ENCODE assay signal across 19 mouse cellular contexts in genomic region chr1:38502797-38503196, GRCm38 (mm10).
DNase-seq lines count a peak whose midpoint lies in the region; ATAC-seq and TF ChIP-seq lines count a peak whose summit lies in the region.
"Had no signal": no experiment of that assay in that cellular context is flagged by ENCODE, and none has a peak within 500 bp of the region (broad histone marks: within the 10 kb centered on the region; RNA-seq: fewer than 3 reads in every experiment).

No protein-coding gene starts in this region.

- H3K4me3 ChIP-seq in forebrain, embryonic 12.5 days (replicated peaks) = no peak overlapping the region
- H3K4me3 ChIP-seq in forebrain, embryonic 10.5 days = no peak overlapping the region
- no peak overlapping the region for H3K4me3 ChIP-seq in left cerebral cortex, adult 2 months
- H3K4me3 ChIP-seq in midbrain, embryonic 12.5 days = no peak overlapping the region
- no peak overlapping the region for H3K4me3 ChIP-seq in neural tube, embryonic 15.5 days (replicated peaks)
- H3K4me3 ChIP-seq: gastrocnemius, adult 2 months; heart, adult 2 months; limb, embryonic 12.5 days; liver, embryonic 15.5 days had no signal

- WGBS in forebrain, embryonic 12.5 days = 39% methylated on average over 7 of the region's 7 CpGs
- 57% methylated on average over 7 of the region's 7 CpGs for WGBS in forebrain, embryonic 10.5 days
- WGBS in midbrain, embryonic 12.5 days = 57% methylated on average over 7 of the region's 7 CpGs
- 30% methylated on average over 7 of the region's 7 CpGs for WGBS in neural tube, embryonic 15.5 days

- peak; percentile 73; the same call in 1 of the 2 replicates for ATAC-seq in forebrain, embryonic 12.5 days (ENCODE audit: low FRiP score)
- peak; percentile 78 for ATAC-seq in midbrain, embryonic 12.5 days (ENCODE audit: low FRiP score, low read depth)
- ATAC-seq in neural tube, embryonic 15.5 days (ENCODE audit: low FRiP score) = no peak
- ATAC-seq: inflammation-experienced regulatory T-cells, adult 6 months; Patski had no signal

- intact Hi-C loops in left cerebral cortex, postnatal 4 days (cut with DNase I) = no loop called here
- intact Hi-C loops in left cerebral cortex, adult 2 months (cut with DNase I) = no loop called here

- no peak for TF ChIP-seq CTCF in left cerebral cortex, adult 2 months (IDR thresholded peaks at IDR 0.05)

- H3K27me3 ChIP-seq in forebrain, embryonic 12.5 days = no peaks in the 10 kb centered on the region
- peaks cover 66% of the 10 kb centered on the region for H3K27me3 ChIP-seq in forebrain, embryonic 10.5 days (ENCODE audit: poor library complexity, severe bottlenecking)
- H3K27me3 ChIP-seq in midbrain, embryonic 12.5 days = no peaks in the 10 kb centered on the region
- no peaks in the 10 kb centered on the region for H3K27me3 ChIP-seq in neural tube, embryonic 15.5 days (replicated peaks)
- H3K27me3 ChIP-seq: limb, embryonic 12.5 days; Patski had no signal

- H3K9ac ChIP-seq in forebrain, embryonic 12.5 days = no peak overlapping the region
- no peak overlapping the region for H3K9ac ChIP-seq in midbrain, embryonic 12.5 days (replicated peaks)
- no peak overlapping the region for H3K9ac ChIP-seq in neural tube, embryonic 15.5 days (replicated peaks)
- H3K9ac ChIP-seq: limb, embryonic 12.5 days; liver, embryonic 15.5 days had no signal

- no peaks in the 10 kb centered on the region for H3K36me3 ChIP-seq in forebrain, embryonic 12.5 days (replicated peaks)
- no peaks in the 10 kb centered on the region for H3K36me3 ChIP-seq in forebrain, embryonic 10.5 days (replicated peaks)
- H3K36me3 ChIP-seq in midbrain, embryonic 12.5 days = no peaks in the 10 kb centered on the region
- H3K36me3 ChIP-seq in neural tube, embryonic 15.5 days = no peaks in the 10 kb centered on the region
- H3K36me3 ChIP-seq: liver, embryonic 15.5 days had no signal

- H3K4me2 ChIP-seq in forebrain, embryonic 12.5 days = peak overlapping the region; percentile 10; the same call in 1 of the 2 replicates
- no peak overlapping the region for H3K4me2 ChIP-seq in midbrain, embryonic 12.5 days (replicated peaks)
- H3K4me2 ChIP-seq in neural tube, embryonic 15.5 days = no peak overlapping the region
- H3K4me2 ChIP-seq: limb, embryonic 12.5 days; liver, embryonic 15.5 days had no signal

- H3K27ac ChIP-seq in forebrain, embryonic 12.5 days = peak overlapping the region; percentile 26
- no peak overlapping the region for H3K27ac ChIP-seq in forebrain, embryonic 10.5 days
- H3K27ac ChIP-seq in left cerebral cortex, adult 2 months = no peak overlapping the region
- H3K27ac ChIP-seq in midbrain, embryonic 12.5 days (replicated peaks) = peak overlapping the region; percentile 47; the same call in 1 of the 2 replicates
- peak overlapping the region; percentile 60 for H3K27ac ChIP-seq in neural tube, embryonic 15.5 days (replicated peaks)
- H3K27ac ChIP-seq: gastrocnemius, adult 2 months; heart, adult 2 months; liver, embryonic 15.5 days had no signal

- H3K4me1 ChIP-seq in forebrain, embryonic 12.5 days = peaks cover 32% of the 10 kb centered on the region
- H3K4me1 ChIP-seq in forebrain, embryonic 10.5 days = peaks cover 40% of the 10 kb centered on the region
- peaks cover 16% of the 10 kb centered on the region for H3K4me1 ChIP-seq in midbrain, embryonic 12.5 days
- H3K4me1 ChIP-seq in neural tube, embryonic 15.5 days = peaks cover 27% of the 10 kb centered on the region

- no peaks in the 10 kb centered on the region for H3K9me3 ChIP-seq in forebrain, embryonic 12.5 days
- H3K9me3 ChIP-seq in forebrain, embryonic 10.5 days = no peaks in the 10 kb centered on the region
- no peaks in the 10 kb centered on the region for H3K9me3 ChIP-seq in midbrain, embryonic 12.5 days
- no peaks in the 10 kb centered on the region for H3K9me3 ChIP-seq in neural tube, embryonic 15.5 days (replicated peaks)
- H3K9me3 ChIP-seq: limb, embryonic 12.5 days; liver, embryonic 15.5 days had no signal

- DNase-seq in forebrain, embryonic 10.5 days (ENCODE audit: extremely low spot score, low spot score) = no peak
- peak; percentile 51 for DNase-seq in left cerebral cortex, postnatal 4 days
- no peak for DNase-seq in left cerebral cortex, adult 2 months (ENCODE audit: extremely low spot score in 1 of 2, low spot score in 2 of 2)
- DNase-seq in right cerebral cortex, postnatal 14 days = no peak
- DNase-seq in B cell, adult 2 months = no peak
- DNase-seq: cerebellum, postnatal 25 days; heart, adult 2 months; kidney, postnatal 25 days; lung, postnatal 14 days; spleen, adult 18-20 months; thymus, postnatal 14 days had no signal

Comparison
In these comparisons a context has a peak if more than half of its experiments do, and no peak if none do; other contexts are left out.
1. H3K27ac ChIP-seq: peak in forebrain, embryonic 12.5 days (single experiment), midbrain, embryonic 12.5 days (single experiment) and neural tube, embryonic 15.5 days (single experiment); none in forebrain, embryonic 10.5 days (single experiment) and left cerebral cortex, adult 2 months (single experiment).